1 mouse cellular context compared by ENCODE assay signal in the genomic region with DNA sequence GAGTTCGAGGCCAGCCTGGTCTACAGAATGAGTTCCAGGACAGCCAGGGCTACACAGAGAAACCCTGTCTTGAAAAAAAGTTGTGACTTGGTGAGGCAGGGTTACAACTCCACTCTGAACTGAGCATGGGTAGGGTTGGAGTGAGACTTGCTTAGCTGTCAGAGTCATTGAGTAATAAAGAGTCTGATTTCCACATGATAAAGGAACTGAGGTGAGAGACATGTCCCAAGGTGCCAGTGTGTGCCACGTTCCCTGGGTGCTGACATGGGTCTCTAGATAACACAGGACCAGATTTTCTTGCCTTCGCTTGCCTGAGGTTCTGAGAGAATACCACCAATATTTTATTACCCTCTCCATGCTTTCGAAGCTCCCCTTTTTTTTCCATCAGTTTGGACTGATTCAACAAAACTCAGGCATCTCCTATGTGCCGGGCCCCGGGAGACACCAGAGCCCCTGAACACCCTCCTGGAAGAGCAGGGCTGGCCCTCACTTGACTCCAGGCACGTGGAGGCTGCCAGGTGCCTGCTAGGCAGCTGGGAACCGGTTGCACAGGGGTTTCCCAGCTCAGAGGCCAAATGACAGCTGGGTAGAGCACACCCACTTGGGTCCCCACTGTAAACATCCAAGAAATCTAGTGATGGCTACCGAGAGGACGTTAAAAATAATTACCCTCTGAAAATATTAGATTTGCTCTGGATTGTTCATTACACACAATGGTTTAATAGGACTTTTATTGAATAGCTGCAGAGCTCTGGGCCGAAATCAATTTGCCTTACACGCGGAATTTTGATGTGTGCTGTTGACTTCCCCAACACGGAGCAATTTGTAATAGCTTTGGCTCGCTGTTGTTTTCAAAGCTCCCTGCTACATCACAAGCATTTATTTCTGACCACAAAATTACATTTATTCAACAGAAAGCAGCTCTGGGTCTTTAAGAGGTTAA.
TF ChIP-seq lines count a peak whose summit lies in the region.

No protein-coding gene starts in this region.

TF ChIP-seq in CH12.LX, 34 proteins besides CTCF, POLR2A, EP300 and RAD21 (continued from another document):
- no peak for TF ChIP-seq USF2 (conservative IDR thresholded peaks at IDR 0.05; ENCODE audit: low read depth, low read length)
- TF ChIP-seq ZNF384 (IDR thresholded peaks at IDR 0.05; ENCODE audit: low read depth, low read length), result no peak
